Mouse (Mus musculus): ENCODE results near the gene Prr30. TPM values are rescaled to one million over a fixed set of nuclear protein-coding genes. Genes with fewer than 3 reads are reported as not detected.
"Not testable (repeated sequence)": the region's sequence is repeated elsewhere in the genome, so short reads cannot be mapped to it uniquely, and the experiment has no call there.

Gene Prr30
- polyA plus RNA-seq (2015; fragmentation: Nextera tagmentation; extraction: Ambion mirVana), result not detected in 2 replicates

GRCm38 (mm10) chr14:101200230-101200629, at the start of gene Prr30:
Prr30 (minus strand) TSS chr14:101200330.
- H3K9ac ChIP-seq (replicated peaks), result no peak within 1 kb of the TSS
- no peaks in the 10 kb centered on the region for H3K9me3 ChIP-seq (replicated peaks)
- no peaks in the 10 kb centered on the region for H3K27me3 ChIP-seq (replicated peaks)
- H3K4me3 ChIP-seq (replicated peaks), result no peak within 1 kb of the TSS
- H3K4me1 ChIP-seq, result peaks cover 3% of the 10 kb centered on the region; the same call in 1 of the 2 replicates
- ATAC-seq (ENCODE audit: low FRiP score), result no peak
- H3K4me2 ChIP-seq, result no peak within 1 kb of the TSS
- H3K36me3 ChIP-seq, result no peaks in the 10 kb centered on the region
- H3K27ac ChIP-seq (replicated peaks), result no peak within 1 kb of the TSS
- WGBS, result 65% methylated on average over 4 of the region's 4 CpGs

- Histone ChIP-seq H3K4me3 (replicated peaks) (no peak overlapping the region), H3K4me2 (no peak overlapping the region), H3K36me3 (no peaks in the 10 kb centered on the region), H3K9ac (replicated peaks) (no peak overlapping the region), H3K27me3 (replicated peaks) (no peaks in the 10 kb centered on the region), H3K27ac (replicated peaks) (no peak overlapping the region), H3K4me1 (peaks cover 4% of the 10 kb centered on the region), H3K9me3 (replicated peaks) (no peaks in the 10 kb centered on the region; the same call in 1 of the 2 replicates)
- no peak for ATAC-seq (ENCODE audit: low FRiP score)
- 49% methylated on average over 3 of the region's 3 CpGs for WGBS
Measured at GRCm38 (mm10) chr14:101246793-101247192, 46.7 kb upstream of the Prr30 start.

- no peak overlapping the region for H3K4me3 ChIP-seq (replicated peaks)
- H3K27ac ChIP-seq (replicated peaks), result no peak overlapping the region
- H3K9me3 ChIP-seq (replicated peaks), result no peaks in the 10 kb centered on the region; the same call in 1 of the 2 replicates
- no peak overlapping the region for H3K4me2 ChIP-seq
- H3K4me1 ChIP-seq, result peaks cover 4% of the 10 kb centered on the region
- no peaks in the 10 kb centered on the region for H3K36me3 ChIP-seq
- 34% methylated on average over 7 of the region's 7 CpGs for WGBS
- H3K27me3 ChIP-seq (replicated peaks), result no peaks in the 10 kb centered on the region
- H3K9ac ChIP-seq (replicated peaks), result no peak overlapping the region
- no peak for ATAC-seq (ENCODE audit: low FRiP score)
Measured at GRCm38 (mm10) chr14:101245706-101246105, 45.6 kb upstream of the Prr30 start.

- not testable (repeated sequence) for H3K27ac ChIP-seq (replicated peaks); H3K9me3 ChIP-seq (replicated peaks); H3K36me3 ChIP-seq; H3K9ac ChIP-seq (replicated peaks); H3K4me3 ChIP-seq (replicated peaks); H3K27me3 ChIP-seq (replicated peaks); H3K4me1 ChIP-seq; ATAC-seq (ENCODE audit: low FRiP score); H3K4me2 ChIP-seq
- 77% methylated on average over 3 of the region's 3 CpGs for WGBS
Measured at GRCm38 (mm10) chr14:101244441-101244840, 44.3 kb upstream of the Prr30 start.

- Histone ChIP-seq H3K9ac (replicated peaks) (no peak overlapping the region), H3K9me3 (replicated peaks) (no peaks in the 10 kb centered on the region), H3K36me3 (no peaks in the 10 kb centered on the region), H3K4me1 (no peaks in the 10 kb centered on the region), H3K4me3 (replicated peaks) (no peak overlapping the region), H3K27me3 (replicated peaks) (no peaks in the 10 kb centered on the region), H3K4me2 (no peak overlapping the region), H3K27ac (replicated peaks) (no peak overlapping the region)
- no peak for ATAC-seq (ENCODE audit: low FRiP score)
- WGBS, result 95% methylated on average over 1 of the region's 1 CpGs
Measured at GRCm38 (mm10) chr14:101237965-101238364, 37.8 kb upstream of the Prr30 start.

- no peaks in the 10 kb centered on the region for H3K9me3 ChIP-seq (replicated peaks)
- ATAC-seq (ENCODE audit: low FRiP score), result no peak
- H3K27ac ChIP-seq (replicated peaks), result no peak overlapping the region
- no peak overlapping the region for H3K4me2 ChIP-seq
- H3K27me3 ChIP-seq (replicated peaks), result no peaks in the 10 kb centered on the region
- WGBS, result 24% methylated on average over 4 of the region's 4 CpGs
- no peaks in the 10 kb centered on the region for H3K36me3 ChIP-seq
- no peak overlapping the region for H3K9ac ChIP-seq (replicated peaks)
- H3K4me1 ChIP-seq, result no peaks in the 10 kb centered on the region
- H3K4me3 ChIP-seq (replicated peaks), result no peak overlapping the region
Measured at GRCm38 (mm10) chr14:101229068-101229467, 28.9 kb upstream of the Prr30 start.

- no peak overlapping the region for H3K9ac ChIP-seq (replicated peaks)
- WGBS, result 63% methylated on average over 8 of the region's 8 CpGs
Measured at GRCm38 (mm10) chr14:101222319-101222718, 22.2 kb upstream of the Prr30 start.

GRCm38 (mm10) chr14:101172258-101172657, 27.9 kb downstream of the Prr30 start:
- Histone ChIP-seq H3K4me1 (no peaks in the 10 kb centered on the region), H3K27ac (replicated peaks) (no peak overlapping the region), H3K9ac (replicated peaks) (no peak overlapping the region), H3K9me3 (replicated peaks) (no peaks in the 10 kb centered on the region), H3K27me3 (replicated peaks) (no peaks in the 10 kb centered on the region), H3K36me3 (no peaks in the 10 kb centered on the region), H3K4me3 (replicated peaks) (no peak overlapping the region), H3K4me2 (no peak overlapping the region)
- no peak for ATAC-seq (ENCODE audit: low FRiP score)
- 78% methylated on average over 4 of the region's 4 CpGs for WGBS

More at GRCm38 (mm10) chr14:101222319-101222718, 22.2 kb upstream of the Prr30 start:
- Histone ChIP-seq H3K4me3 (replicated peaks) (no peak overlapping the region), H3K36me3 (no peaks in the 10 kb centered on the region), H3K27ac (replicated peaks) (no peak overlapping the region), H3K9me3 (replicated peaks) (no peaks in the 10 kb centered on the region), H3K4me1 (no peaks in the 10 kb centered on the region), H3K27me3 (replicated peaks) (no peaks in the 10 kb centered on the region), H3K4me2 (no peak overlapping the region)
- no peak for ATAC-seq (ENCODE audit: low FRiP score)
